Mouse (Mus musculus): ENCODE results near the gene Gm6309. TPM values are rescaled to one million over a fixed set of nuclear protein-coding genes. Genes with fewer than 3 reads are reported as not detected.

Gm6309 gene
- polyA plus RNA-seq (2021; fragmentation: Nextera tagmentation) = not detected in 2 replicates
- long read RNA-seq, experiment 1 = 0 reads
- long read RNA-seq, experiment 2 = 0 reads

GRCm38 (mm10) chr5:146170621-146171020, at the start of gene Gm6309:
Gene Gm6309, minus strand, starts transcription at chr5:146170721.

GRCm38 (mm10) chr5:146185204-146185603, 14.7 kb upstream of the Gm6309 start, which contains the start of gene 1700001J03Rik:
Gene 1700001J03Rik, minus strand, starts transcription at chr5:146185304.

GRCm38 (mm10) chr5:146160439-146160838, 10.1 kb downstream of the Gm6309 start, which contains the start of gene Gm5565:
Gene Gm5565, minus strand, starts transcription at chr5:146160539.

Other genes with a start within 250 kb of the Gm6309 start
- gene Cyp3a25, start 161.1 kb downstream of the Gm6309 start, polyA plus RNA-seq (2021; fragmentation: Nextera tagmentation) = not detected in 2 replicates
- not detected in 2 replicates for gene Cyp3a59, start 91.5 kb downstream of the Gm6309 start, polyA plus RNA-seq (2021; fragmentation: Nextera tagmentation)
- not detected in 2 replicates for gene Gm5565, start 10.2 kb downstream of the Gm6309 start, polyA plus RNA-seq (2021; fragmentation: Nextera tagmentation)
- gene 1700001J03Rik, start 14.6 kb upstream of the Gm6309 start, polyA plus RNA-seq (2021; fragmentation: Nextera tagmentation) = not detected in 2 replicates
- 34.0 and 35.3 TPM in 2 replicates for gene Rnf6, start 50.8 kb upstream of the Gm6309 start, polyA plus RNA-seq (2021; fragmentation: Nextera tagmentation)
- gene Cdk8, start 60.5 kb upstream of the Gm6309 start, polyA plus RNA-seq (2021; fragmentation: Nextera tagmentation) = 3.2 and 3.4 TPM in 2 replicates
- gene Wasf3, start 214.3 kb upstream of the Gm6309 start, polyA plus RNA-seq (2021; fragmentation: Nextera tagmentation) = 27.9 and 30.4 TPM in 2 replicates

Data from layer of hippocampus, adult 6 months (tissue).